In genomic region chr6:31665671-31666486, GRCm38 (mm10) we compare ENCODE assay signal across 10 mouse cellular contexts.
DNase-seq lines count a peak whose midpoint lies in the region; ATAC-seq lines count a peak whose summit lies in the region.
"Had no signal": no experiment of that assay in that cellular context is flagged by ENCODE, and none has a peak within 500 bp of the region (broad histone marks: within the 10 kb centered on the region; RNA-seq: fewer than 3 reads in every experiment).

No protein-coding gene starts in this region.

- WGBS in heart, embryonic 12.5 days = 43% methylated on average over 17 of the region's 17 CpGs
- 23% methylated on average over 17 of the region's 17 CpGs for WGBS in embryonic facial prominence, embryonic 13.5 days

- no peaks in the 10 kb centered on the region for H3K9me3 ChIP-seq in heart, embryonic 12.5 days (replicated peaks)
- H3K9me3 ChIP-seq in megakaryocyte, embryonic 14.5 days = peaks cover 6% of the 10 kb centered on the region
- no peaks in the 10 kb centered on the region for H3K9me3 ChIP-seq in embryonic facial prominence, embryonic 13.5 days

- no peak overlapping the region for H3K27ac ChIP-seq in heart, embryonic 12.5 days (ENCODE audit: poor library complexity, severe bottlenecking)
- no peak overlapping the region for H3K27ac ChIP-seq in embryonic facial prominence, embryonic 13.5 days
- H3K27ac ChIP-seq: macrophage had no signal

- DNase-seq in heart, adult 11 months = peak; percentile 86
- DNase-seq in right cerebral cortex, postnatal 25 days = peak; percentile 42
- DNase-seq in spleen, adult 12 weeks (ENCODE audit: low spot score) = no peak
- DNase-seq: kidney, postnatal 36 days had no signal

- H3K27me3 ChIP-seq in heart, embryonic 12.5 days (replicated peaks) = peaks cover 22% of the 10 kb centered on the region
- peaks cover 22% of the 10 kb centered on the region for H3K27me3 ChIP-seq in megakaryocyte, embryonic 14.5 days (replicated peaks)
- peaks cover 13% of the 10 kb centered on the region for H3K27me3 ChIP-seq in embryonic facial prominence, embryonic 13.5 days

- no peak overlapping the region; the same call in 1 of the 2 replicates for H3K4me2 ChIP-seq in heart, embryonic 12.5 days
- H3K4me2 ChIP-seq in embryonic facial prominence, embryonic 13.5 days = peak overlapping the region; percentile 50

- no peaks in the 10 kb centered on the region for H3K36me3 ChIP-seq in heart, embryonic 12.5 days
- no peaks in the 10 kb centered on the region for H3K36me3 ChIP-seq in megakaryocyte, embryonic 14.5 days (replicated peaks; ENCODE audit: low read length)
- no peaks in the 10 kb centered on the region for H3K36me3 ChIP-seq in embryonic facial prominence, embryonic 13.5 days

- no peak for ATAC-seq in heart, embryonic 12.5 days (ENCODE audit: insufficient number of reproducible peaks, low FRiP score)
- no peak for ATAC-seq in megakaryocyte, adult 5-6 weeks (ENCODE audit: poor library complexity, severe bottlenecking)
- peak; percentile 45; the same call in 1 of the 2 replicates for ATAC-seq in embryonic facial prominence, embryonic 13.5 days (ENCODE audit: insufficient number of reproducible peaks, insufficient read depth, low FRiP score, low TSS enrichment, low read depth)
- no peak for ATAC-seq in inflammation-experienced regulatory T-cells, adult 6 months

- H3K4me1 ChIP-seq in heart, embryonic 12.5 days (replicated peaks) = 0 out of 2 replicates have a peak, but pooled peaks cover 7% of the 10 kb centered on the region
- H3K4me1 ChIP-seq in megakaryocyte, embryonic 14.5 days = peaks cover 46% of the 10 kb centered on the region
- H3K4me1 ChIP-seq in embryonic facial prominence, embryonic 13.5 days = peaks cover 23% of the 10 kb centered on the region

- H3K9ac ChIP-seq in heart, embryonic 12.5 days = no peak overlapping the region
- 0 out of 2 replicates have a peak overlapping the region, but pooled peaks have one; percentile 32 for H3K9ac ChIP-seq in embryonic facial prominence, embryonic 13.5 days

- H3K4me3 ChIP-seq in heart, embryonic 12.5 days = no peak overlapping the region
- peak overlapping the region; percentile 76 for H3K4me3 ChIP-seq in megakaryocyte, embryonic 14.5 days (replicated peaks)
- H3K4me3 ChIP-seq in embryonic facial prominence, embryonic 13.5 days = no peak overlapping the region
